Mouse (Mus musculus): ENCODE results near the gene Fa2h. TPM values are rescaled to one million over a fixed set of nuclear protein-coding genes. Genes with fewer than 3 reads are reported as not detected.

The Fa2h gene
- polyA plus RNA-seq, 1 experiment from 2014 or later, result 0.07 TPM

- H3K36me3 ChIP-seq, result no peaks in the 10 kb centered on the region
- 88% methylated on average over 9 of the region's 9 CpGs for WGBS
- H3K9me3 ChIP-seq (replicated peaks), result no peaks in the 10 kb centered on the region
- peaks cover 25% of the 10 kb centered on the region for H3K27me3 ChIP-seq (ENCODE audit: low read depth, poor library complexity, severe bottlenecking)
- DNase-seq (ENCODE audit: low spot score), result no peak
- H3K4me3 ChIP-seq, result no peak overlapping the region
- H3K4me1 ChIP-seq, result no peaks in the 10 kb centered on the region
- H3K27ac ChIP-seq (replicated peaks), result no peak overlapping the region
These were observed 7.7 kb downstream of the Fa2h start for GRCm38 (mm10) chr8:111385915-111386314.

DNA sequence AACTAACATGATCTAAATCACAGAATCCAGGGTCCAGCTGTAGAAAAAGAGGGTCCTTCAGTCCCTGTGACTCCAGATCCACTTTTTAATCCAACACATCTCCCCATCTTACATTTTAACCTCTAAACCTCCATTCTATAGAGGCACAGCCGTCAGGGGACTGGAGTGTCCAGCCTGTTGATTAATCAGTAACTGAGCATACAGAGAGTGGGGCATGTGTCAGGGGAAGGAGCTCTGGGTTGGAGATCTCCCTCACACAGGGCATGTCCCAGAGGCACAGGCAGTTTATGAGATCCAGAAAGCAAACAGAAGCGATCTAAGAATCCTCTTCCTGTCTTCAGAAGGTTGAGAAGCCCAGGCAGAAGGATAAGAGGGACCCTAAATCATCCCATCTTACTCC, 9.0 kb downstream of the Fa2h start:
- no peak overlapping the region for H3K27ac ChIP-seq (replicated peaks)
- 64% methylated on average over 2 of the region's 2 CpGs for WGBS
- H3K9me3 ChIP-seq (replicated peaks), result no peaks in the 10 kb centered on the region
- no peaks in the 10 kb centered on the region for H3K36me3 ChIP-seq
- no peaks in the 10 kb centered on the region for H3K4me1 ChIP-seq
- DNase-seq (ENCODE audit: low spot score), result no peak
- peaks cover 14% of the 10 kb centered on the region; the same call in 1 of the 2 replicates for H3K27me3 ChIP-seq (ENCODE audit: low read depth, poor library complexity, severe bottlenecking)
- no peak overlapping the region for H3K4me3 ChIP-seq

DNA sequence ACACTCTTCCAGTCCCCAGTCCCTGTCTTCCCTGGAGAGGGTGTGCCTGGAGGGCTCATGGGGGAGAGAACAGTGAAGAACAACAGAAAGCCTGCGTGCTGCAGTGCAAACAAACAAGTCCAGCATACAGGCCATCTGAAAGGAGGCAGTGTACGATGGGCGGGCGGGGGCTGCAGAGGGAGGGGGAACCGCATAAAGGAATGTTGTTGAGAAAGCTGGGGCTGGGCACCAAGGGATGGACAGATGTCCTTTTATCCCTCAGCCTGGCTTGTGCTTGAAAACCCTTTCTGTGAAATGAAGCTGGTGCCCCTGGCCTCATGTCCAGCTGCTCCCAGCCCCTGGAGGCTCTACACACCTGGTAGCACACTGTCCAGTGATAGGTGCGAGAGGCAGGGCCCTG, 18.4 kb downstream of the Fa2h start:
- 53% methylated on average over 6 of the region's 6 CpGs for WGBS
- Histone ChIP-seq H3K27ac (replicated peaks) (peak overlapping the region; percentile 50; the same call in 1 of the 2 replicates), H3K27me3 (ENCODE audit: low read depth, poor library complexity, severe bottlenecking) (no peaks in the 10 kb centered on the region), H3K9me3 (replicated peaks) (no peaks in the 10 kb centered on the region), H3K4me1 (peaks cover 7% of the 10 kb centered on the region), H3K4me3 (no peak overlapping the region), H3K36me3 (no peaks in the 10 kb centered on the region)
- DNase-seq (ENCODE audit: low spot score), result no peak

DNA sequence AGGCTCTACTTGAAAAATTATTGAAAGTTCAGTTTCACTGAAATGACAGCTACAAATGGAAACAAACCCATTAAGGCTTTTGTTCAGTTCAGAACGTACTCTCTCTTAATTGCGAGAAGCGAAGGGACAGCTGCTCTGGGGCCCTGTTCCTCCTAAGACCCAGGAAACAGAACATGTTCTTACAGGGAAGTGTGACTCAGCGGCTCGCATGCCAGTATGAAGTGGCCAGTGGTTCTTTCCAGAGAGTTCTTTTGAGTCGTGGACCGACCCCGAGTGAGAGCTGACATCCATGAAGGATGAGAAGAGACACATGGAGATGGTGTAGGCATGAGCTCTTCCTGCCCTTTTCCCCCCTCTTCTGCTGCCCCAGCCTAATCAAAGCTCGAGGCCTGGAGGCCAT, 23.9 kb downstream of the Fa2h start:
- no peaks in the 10 kb centered on the region for H3K36me3 ChIP-seq
- no peaks in the 10 kb centered on the region for H3K27me3 ChIP-seq (ENCODE audit: low read depth, poor library complexity, severe bottlenecking)
- H3K9me3 ChIP-seq (replicated peaks), result no peaks in the 10 kb centered on the region
- no peak overlapping the region for H3K4me3 ChIP-seq
- DNase-seq (ENCODE audit: low spot score), result no peak
- peaks cover 5% of the 10 kb centered on the region; the same call in 1 of the 2 replicates for H3K4me1 ChIP-seq
- no peak overlapping the region for H3K27ac ChIP-seq (replicated peaks)
- WGBS, result 90% methylated on average over 9 of the region's 9 CpGs

GRCm38 (mm10) chr8:111367350-111367749, 26.3 kb downstream of the Fa2h start:
- DNase-seq (ENCODE audit: low spot score), result no peak
- no peak overlapping the region for H3K4me3 ChIP-seq
- H3K27ac ChIP-seq (replicated peaks), result no peak overlapping the region
- no peaks in the 10 kb centered on the region for H3K9me3 ChIP-seq (replicated peaks)
- H3K27me3 ChIP-seq (ENCODE audit: low read depth, poor library complexity, severe bottlenecking), result no peaks in the 10 kb centered on the region
- H3K36me3 ChIP-seq, result no peaks in the 10 kb centered on the region
- H3K4me1 ChIP-seq, result peaks cover 5% of the 10 kb centered on the region; the same call in 1 of the 2 replicates
- WGBS, result 78% methylated on average over 8 of the region's 8 CpGs

DNA sequence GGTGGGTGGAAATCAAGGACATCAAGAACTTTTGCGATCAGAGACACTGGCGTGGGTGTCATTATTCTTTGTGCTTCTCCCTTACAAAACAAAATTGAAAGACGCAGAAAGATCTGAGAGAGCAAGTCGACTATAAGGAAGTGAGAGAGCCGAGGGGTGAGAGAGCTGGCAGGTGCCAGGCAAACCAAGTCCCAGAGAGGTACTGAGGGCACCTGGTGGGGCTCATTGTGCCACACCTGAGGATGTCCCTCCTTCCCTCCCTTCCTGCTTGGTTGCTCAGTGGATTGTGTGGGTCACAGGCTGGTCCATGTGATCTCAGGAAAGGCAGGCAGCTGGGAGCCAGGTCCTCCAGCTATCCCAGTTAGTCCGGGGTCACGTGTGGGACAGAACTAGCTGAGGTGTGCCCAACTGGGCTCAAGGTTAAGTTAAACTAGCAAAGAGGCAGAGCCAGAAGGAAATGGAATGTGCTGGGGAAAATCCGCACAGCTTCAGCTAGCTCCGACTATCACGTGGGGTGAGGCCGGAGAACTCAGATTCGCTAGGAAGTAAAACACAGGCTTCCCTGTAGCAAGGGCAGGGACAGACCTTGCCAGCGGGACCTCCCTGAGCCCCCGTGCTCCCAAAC, 26.9 kb downstream of the Fa2h start:
- H3K9me3 ChIP-seq (replicated peaks), result no peaks in the 10 kb centered on the region
- no peaks in the 10 kb centered on the region for H3K27me3 ChIP-seq (ENCODE audit: low read depth, poor library complexity, severe bottlenecking)
- WGBS, result 46% methylated on average over 14 of the region's 14 CpGs
- H3K4me1 ChIP-seq, result peaks cover 5% of the 10 kb centered on the region; the same call in 1 of the 2 replicates
- no peak overlapping the region for H3K27ac ChIP-seq (replicated peaks)
- no peaks in the 10 kb centered on the region for H3K36me3 ChIP-seq
- no peak for DNase-seq (ENCODE audit: low spot score)
- H3K4me3 ChIP-seq, result no peak overlapping the region

DNA sequence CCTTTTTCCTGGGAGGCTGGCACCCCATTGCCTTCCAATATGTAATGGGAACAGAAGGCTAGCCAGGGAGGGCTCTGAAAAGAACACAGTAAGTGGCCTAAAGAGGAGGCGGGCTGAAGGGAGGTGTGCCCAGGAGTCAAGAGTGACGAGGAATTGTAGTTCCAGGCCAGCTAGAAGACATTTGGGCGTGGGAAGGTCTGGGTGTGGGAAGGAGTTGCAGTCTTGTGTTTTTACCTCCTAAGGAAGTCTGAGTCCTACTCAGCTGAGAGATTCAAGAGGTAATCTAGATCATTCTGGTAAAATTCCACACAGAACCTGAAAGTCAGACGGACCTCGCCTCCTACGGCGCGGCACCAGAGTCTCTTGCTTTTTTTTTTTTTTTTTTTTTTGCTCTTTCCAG, 30.1 kb downstream of the Fa2h start:
- WGBS, result 87% methylated on average over 8 of the region's 8 CpGs
- Histone ChIP-seq H3K27me3 (ENCODE audit: low read depth, poor library complexity, severe bottlenecking) (no peaks in the 10 kb centered on the region), H3K27ac (replicated peaks) (no peak overlapping the region), H3K4me3 (no peak overlapping the region), H3K4me1 (peaks cover 12% of the 10 kb centered on the region), H3K9me3 (replicated peaks) (no peaks in the 10 kb centered on the region), H3K36me3 (no peaks in the 10 kb centered on the region)
- no peak for DNase-seq (ENCODE audit: low spot score)

- no peaks in the 10 kb centered on the region for H3K27me3 ChIP-seq (ENCODE audit: low read depth, poor library complexity, severe bottlenecking)
- 63% methylated on average over 7 of the region's 7 CpGs for WGBS
- DNase-seq (ENCODE audit: low spot score), result no peak
- H3K27ac ChIP-seq (replicated peaks), result no peak overlapping the region
- H3K9me3 ChIP-seq (replicated peaks), result no peaks in the 10 kb centered on the region
- H3K36me3 ChIP-seq, result no peaks in the 10 kb centered on the region
- H3K4me1 ChIP-seq, result peaks cover 7% of the 10 kb centered on the region; the same call in 1 of the 2 replicates
- H3K4me3 ChIP-seq, result no peak overlapping the region
These were observed 32.9 kb downstream of the Fa2h start for GRCm38 (mm10) chr8:111360579-111361209.

- no peak overlapping the region for H3K27ac ChIP-seq (replicated peaks)
- no peaks in the 10 kb centered on the region for H3K9me3 ChIP-seq (replicated peaks)
- no peak for DNase-seq (ENCODE audit: low spot score)
- H3K4me1 ChIP-seq, result peaks cover 7% of the 10 kb centered on the region; the same call in 1 of the 2 replicates
- H3K27me3 ChIP-seq (ENCODE audit: low read depth, poor library complexity, severe bottlenecking), result no peaks in the 10 kb centered on the region
- H3K4me3 ChIP-seq, result no peak overlapping the region
- no peaks in the 10 kb centered on the region for H3K36me3 ChIP-seq
- WGBS, result 74% methylated on average over 5 of the region's 5 CpGs
These were observed 33.7 kb downstream of the Fa2h start for GRCm38 (mm10) chr8:111359936-111360335.

DNA sequence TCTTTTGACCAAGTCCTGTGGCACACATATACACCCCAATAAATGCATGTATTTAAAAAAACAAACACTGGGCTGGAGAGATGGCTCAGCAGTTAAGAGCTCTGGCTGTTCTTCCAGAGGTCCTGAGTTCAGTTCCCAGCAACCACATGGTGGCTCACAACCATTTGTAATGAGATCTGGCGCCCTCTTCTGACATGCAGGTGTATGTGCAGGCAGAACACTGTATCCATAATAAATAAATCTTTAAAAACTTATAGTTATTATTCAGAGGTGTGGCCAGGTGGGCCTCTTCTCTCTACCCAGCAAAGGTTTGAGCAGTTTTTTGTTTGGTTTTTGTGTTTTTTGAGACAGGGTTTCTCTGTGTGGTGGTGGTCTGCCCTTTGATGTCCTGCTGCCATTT, 34.7 kb downstream of the Fa2h start:
- no peak overlapping the region for H3K4me3 ChIP-seq
- no peaks in the 10 kb centered on the region for H3K9me3 ChIP-seq (replicated peaks)
- no peak for DNase-seq (ENCODE audit: low spot score)
- H3K36me3 ChIP-seq, result no peaks in the 10 kb centered on the region
- WGBS, result 58% methylated on average over 1 of the region's 1 CpGs
- H3K4me1 ChIP-seq, result peaks cover 7% of the 10 kb centered on the region; the same call in 1 of the 2 replicates
- H3K27me3 ChIP-seq (ENCODE audit: low read depth, poor library complexity, severe bottlenecking), result no peaks in the 10 kb centered on the region
- no peak overlapping the region for H3K27ac ChIP-seq (replicated peaks)

DNA sequence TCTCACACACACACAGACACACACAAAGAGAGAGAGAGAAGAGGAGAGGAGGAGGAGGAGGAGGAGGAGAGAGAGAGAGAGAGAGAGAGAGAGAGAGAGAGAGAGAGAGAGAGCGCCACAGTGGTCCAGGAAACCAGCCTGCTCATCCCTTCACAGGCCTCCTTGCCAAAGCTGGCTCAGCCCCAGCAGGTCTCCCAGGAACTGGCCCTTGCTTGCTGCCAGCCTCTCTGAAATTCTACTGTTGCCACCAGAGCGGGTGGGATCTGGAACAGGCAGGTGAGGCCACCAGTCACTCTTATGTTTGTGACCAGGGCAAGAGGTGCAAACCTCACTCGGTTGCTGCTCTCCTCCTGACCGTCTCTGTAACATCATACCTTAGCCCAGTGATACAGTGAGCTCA, 36.2 kb downstream of the Fa2h start:
- Histone ChIP-seq H3K27ac (replicated peaks) (no peak overlapping the region), H3K4me3 (no peak overlapping the region), H3K36me3 (no peaks in the 10 kb centered on the region), H3K27me3 (ENCODE audit: low read depth, poor library complexity, severe bottlenecking) (no peaks in the 10 kb centered on the region), H3K4me1 (peaks cover 7% of the 10 kb centered on the region; the same call in 1 of the 2 replicates), H3K9me3 (replicated peaks) (no peaks in the 10 kb centered on the region)
- WGBS, result 87% methylated on average over 4 of the region's 4 CpGs
- DNase-seq (ENCODE audit: low spot score), result no peak

DNA sequence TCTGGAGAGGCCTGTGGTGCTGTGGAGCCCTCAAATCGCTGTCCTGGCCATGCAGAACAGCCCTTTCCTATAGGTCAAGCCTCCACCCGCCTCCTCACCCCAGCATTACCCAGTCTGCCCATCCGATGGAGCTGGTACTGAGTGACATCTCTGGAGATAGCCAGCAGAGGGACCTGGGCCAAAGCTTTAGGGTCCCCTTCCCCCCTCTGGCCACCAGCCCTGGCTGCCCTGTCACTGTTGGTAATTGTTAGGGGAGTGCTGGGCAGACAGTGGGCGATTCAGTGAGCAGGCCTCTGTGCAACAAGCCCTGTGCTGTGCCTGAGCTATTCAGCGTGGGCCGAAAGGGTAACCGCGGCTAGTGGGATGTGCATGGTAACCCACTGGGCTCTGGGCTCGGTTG, 40.1 kb downstream of the Fa2h start:
- Histone ChIP-seq H3K36me3 (no peaks in the 10 kb centered on the region), H3K9me3 (replicated peaks) (no peaks in the 10 kb centered on the region), H3K4me1 (no peaks in the 10 kb centered on the region), H3K27me3 (ENCODE audit: low read depth, poor library complexity, severe bottlenecking) (no peaks in the 10 kb centered on the region), H3K4me3 (no peak overlapping the region), H3K27ac (replicated peaks) (no peak overlapping the region)
- 90% methylated on average over 9 of the region's 9 CpGs for WGBS
- DNase-seq (ENCODE audit: low spot score), result no peak

DNA sequence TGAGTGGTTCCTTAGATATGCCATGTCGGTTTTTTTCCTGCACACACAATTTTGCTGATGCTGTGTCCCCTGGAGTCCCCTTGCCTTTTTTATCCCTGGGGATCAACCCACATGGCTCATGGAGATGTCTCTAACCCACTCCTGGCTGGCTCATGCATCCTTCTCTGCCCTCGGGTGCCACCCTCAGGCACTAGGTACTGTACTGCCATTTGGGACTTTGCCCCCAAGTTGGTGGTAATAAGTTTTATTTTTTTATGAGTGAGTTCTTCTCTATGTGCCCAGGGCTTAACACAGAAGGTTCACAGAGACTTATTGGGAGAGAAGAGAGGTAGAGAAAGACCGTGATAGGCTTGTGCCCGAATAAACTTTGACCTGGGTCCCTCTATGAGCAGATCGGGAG, 41.3 kb downstream of the Fa2h start:
- DNase-seq (ENCODE audit: low spot score), result no peak
- WGBS, result 89% methylated on average over 5 of the region's 5 CpGs
- Histone ChIP-seq H3K36me3 (no peaks in the 10 kb centered on the region), H3K27ac (replicated peaks) (no peak overlapping the region), H3K27me3 (ENCODE audit: low read depth, poor library complexity, severe bottlenecking) (no peaks in the 10 kb centered on the region), H3K4me1 (no peaks in the 10 kb centered on the region), H3K4me3 (no peak overlapping the region), H3K9me3 (replicated peaks) (no peaks in the 10 kb centered on the region)

All from midbrain, embryonic 10.5 days (tissue).